Mouse (Mus musculus) adrenal gland, postnatal 25 days (tissue): ENCODE results near the gene Btnl10. TPM values are rescaled to one million over a fixed set of nuclear protein-coding genes. Genes with fewer than 3 reads are reported as not detected.

Experiments used
- DNase-seq: peaks from one replicate; pipeline ENCODE4 v3.0.0; 2021; ENCODE audit warnings: mixed read lengths
- microRNA-seq, 2 experiments: library from miRNA; unstranded; fragments of <30 nt; microRNA quantifications; one replicate each; pipeline ENCODE4 v1.2.0; 2021
- total RNA-seq: library from RNA; stranded (reverse); gene quantifications from 2 replicates; pipeline ENCODE4 v1.2.3, GENCODE M21; 2021

Gene Btnl10
- total RNA-seq, 1 experiment from 2014 or later = not detected

DNA sequence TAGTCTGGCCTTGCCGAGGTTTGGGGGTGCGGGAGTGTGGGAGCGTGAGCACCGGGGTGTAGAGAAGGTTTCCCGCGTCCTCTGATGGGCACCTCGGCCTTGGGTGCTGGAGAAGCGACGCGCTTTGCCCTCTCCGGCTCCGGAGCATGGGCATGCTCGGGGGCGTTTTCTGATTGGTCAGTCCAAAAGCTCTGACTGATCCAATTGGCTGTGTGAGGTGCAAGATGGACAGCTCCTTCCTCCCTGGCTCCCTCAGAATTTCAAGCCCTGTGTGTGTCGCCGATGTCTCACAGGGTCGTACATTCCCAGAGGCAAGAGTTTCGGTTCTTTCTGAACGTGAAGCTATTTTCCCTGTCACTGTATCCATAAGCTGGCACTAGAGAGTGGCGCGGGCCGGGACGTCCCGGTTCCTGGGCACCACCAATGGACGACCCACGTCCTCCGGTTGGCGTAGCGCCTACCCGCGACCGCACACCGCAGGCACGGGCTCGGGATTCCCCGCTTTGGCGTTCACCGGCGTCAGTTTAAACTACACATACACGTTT lies 42.3 kb downstream of the Btnl10 start:
- DNase-seq = peak; percentile 81

DNA sequence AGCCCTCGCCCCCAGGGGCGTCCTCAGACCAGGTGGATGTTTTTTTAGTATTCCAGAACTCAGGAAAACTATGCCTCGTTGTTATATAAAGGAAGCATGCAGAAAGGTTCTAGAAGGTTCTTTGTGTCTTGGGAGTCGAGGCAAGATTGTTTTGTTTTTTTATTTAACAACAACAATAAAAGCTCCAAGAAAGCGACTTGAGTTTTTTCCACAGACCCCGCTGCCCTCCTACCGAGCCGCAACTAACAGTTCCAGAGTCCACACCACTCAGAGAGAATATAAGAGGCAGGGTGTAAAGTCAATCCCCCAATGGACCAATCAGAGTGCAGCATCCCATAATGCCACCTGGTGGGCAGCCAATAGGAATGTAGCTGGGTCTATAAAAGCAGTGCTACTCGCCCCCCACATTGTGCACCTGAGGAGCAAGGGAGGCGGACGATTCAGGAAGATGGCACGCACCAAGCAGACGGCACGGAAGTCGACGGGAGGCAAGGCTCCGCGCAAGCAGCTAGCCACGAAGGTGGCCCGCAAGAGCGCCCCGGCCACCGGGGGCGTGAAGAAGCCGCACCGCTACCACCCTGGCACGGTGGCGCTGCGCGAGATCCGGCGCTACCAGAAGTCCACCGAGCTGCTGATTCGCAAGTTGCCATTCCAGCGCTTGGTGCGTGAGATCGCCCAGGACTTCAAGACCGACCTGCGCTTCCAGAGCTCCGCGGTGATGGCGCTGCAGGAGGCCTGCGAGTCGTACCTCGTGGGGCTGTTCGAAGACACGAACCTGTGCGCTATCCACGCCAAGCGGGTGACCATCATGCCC lies 43.9 kb downstream of the Btnl10 start:
- DNase-seq = no peak

- DNase-seq = peak; percentile 51
These were observed 45.8 kb downstream of the Btnl10 start for GRCm38 (mm10) chr11:58963543-58963942.

GRCm38 (mm10) chr11:58964216-58964615 lies 46.5 kb downstream of the Btnl10 start:
- DNase-seq = no peak

GRCm38 (mm10) chr11:58965001-58965760 lies 47.5 kb downstream of the Btnl10 start:
- DNase-seq = no peak

DNA sequence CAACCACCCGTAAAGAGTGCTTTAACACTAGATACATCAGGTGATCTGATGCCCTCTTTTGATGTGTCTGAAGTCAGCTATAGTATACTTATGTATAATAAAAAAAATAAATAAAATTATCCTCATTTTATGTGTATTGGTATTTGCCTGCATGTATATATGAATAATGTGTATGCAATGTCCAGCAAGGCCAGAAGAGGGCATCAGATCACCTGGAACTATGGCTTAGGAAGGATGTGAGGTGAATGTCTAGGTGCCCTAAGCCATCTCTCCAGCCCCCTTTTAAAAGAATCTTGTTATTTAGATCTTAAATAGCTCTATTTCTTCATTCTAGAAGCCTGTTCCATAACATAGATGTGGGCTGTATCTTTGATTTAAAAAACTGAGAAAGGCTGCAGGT lies 49.6 kb downstream of the Btnl10 start:
- no peak for DNase-seq

DNA sequence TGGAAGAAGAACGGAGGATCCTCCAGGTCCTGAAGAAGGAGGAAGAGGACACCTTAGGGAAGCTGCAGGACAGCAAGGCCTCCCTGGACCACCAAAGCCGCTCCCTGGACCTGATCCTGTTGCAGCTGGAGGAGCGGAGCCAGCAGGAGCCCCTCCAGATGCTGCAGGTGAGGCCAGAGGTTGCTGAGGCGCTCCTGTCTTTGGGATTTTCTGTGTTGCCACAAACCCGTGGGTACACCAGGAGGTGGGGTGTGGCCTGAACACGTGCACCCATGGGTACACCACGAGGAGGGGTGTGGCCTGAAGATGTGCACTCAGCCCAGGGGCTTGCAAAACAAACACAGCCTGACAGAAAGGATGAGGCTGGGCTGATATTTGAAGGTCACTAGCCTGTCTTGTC lies 50.8 kb downstream of the Btnl10 start:
- no peak for DNase-seq

DNA sequence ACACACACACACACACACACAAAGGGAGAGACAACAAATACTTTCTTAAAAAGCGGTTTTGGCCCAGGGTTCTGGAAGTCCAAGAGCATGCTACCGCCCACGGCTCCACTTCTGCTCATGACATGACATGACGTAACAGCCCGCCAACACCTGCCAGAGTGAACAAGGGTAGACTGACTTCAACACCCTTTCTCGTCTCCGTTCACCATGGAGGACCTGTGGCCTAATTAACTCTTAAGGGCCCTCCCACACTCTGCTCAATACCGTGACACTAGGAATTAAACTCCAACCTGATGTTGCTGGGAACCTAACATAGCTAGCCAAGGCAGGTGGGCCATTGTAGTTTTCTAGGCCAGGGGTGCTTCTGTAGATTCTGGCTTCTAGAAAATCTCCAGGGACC lies 51.3 kb downstream of the Btnl10 start:
- DNase-seq = no peak

DNA sequence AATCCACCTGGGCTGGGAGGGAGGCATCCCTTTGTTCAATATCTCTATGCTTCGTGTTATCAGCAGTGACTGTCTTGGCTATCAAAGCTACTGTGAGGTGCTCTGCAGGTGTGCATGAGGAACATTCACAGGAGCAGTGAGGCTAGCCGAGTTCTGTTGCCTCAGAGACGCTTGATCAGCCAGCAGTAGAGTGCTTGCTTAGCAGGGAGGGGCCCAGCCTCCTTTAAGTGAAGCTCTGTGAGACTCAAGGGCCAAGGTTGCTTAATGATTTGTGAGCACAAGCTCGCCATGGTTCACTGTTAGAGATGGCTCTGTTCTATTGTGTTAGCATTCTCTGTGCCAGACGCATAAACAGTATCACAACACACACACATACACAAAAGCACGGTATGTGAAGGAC lies 52.0 kb downstream of the Btnl10 start:
- DNase-seq = no peak

DNA sequence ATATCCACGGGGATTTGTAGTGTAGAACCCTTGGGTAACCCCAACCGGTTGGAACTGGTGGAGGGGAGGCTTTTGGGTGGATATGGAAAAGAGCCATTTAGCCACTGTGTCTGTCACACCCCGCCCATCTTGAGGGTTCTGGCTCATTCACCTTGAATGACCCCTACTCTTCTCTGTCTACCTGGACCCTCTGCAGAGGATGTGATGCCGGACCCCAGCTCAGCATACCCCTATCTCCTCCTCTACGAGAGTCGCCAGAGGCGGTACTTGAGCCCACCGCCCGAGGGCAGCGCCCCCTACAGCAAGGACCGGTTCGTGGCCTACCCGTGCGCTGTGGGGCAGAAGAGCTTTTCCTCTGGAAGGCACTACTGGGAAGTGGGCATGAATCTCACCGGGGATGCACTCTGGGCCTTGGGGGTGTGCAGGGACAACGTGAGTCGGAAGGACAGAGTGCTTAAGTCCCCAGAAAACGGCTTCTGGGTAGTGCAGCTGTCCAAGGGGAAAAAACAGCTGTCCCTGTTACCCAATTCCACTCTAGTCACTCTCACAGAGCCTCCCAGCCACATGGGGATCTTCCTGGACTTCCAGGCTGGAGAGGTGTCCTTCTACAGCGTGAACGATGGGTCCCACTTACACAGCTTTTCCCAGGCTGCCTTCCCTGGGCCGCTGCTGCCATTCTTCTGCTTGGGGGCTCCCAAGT lies 53.3 kb downstream of the Btnl10 start:
- DNase-seq = no peak

DNA sequence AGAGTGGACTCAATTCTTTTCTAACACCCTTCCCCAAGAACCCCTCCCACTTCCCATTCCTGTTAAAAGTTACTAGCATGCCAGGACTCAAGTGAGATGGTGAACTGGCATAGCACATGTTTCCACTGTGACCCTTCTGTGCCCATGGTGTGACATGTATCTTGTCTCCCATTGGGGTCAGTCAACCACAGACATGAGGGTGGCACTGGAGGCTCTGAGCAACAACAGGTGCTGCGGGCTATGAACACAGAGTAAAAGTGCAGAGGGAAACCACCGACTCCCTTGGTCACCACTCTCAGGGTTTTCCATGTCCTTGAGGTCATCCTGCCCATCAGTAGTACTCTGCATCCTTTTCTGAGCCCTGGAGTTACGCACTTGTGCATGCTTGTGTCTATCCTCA lies 54.1 kb downstream of the Btnl10 start:
- no peak for DNase-seq

DNA sequence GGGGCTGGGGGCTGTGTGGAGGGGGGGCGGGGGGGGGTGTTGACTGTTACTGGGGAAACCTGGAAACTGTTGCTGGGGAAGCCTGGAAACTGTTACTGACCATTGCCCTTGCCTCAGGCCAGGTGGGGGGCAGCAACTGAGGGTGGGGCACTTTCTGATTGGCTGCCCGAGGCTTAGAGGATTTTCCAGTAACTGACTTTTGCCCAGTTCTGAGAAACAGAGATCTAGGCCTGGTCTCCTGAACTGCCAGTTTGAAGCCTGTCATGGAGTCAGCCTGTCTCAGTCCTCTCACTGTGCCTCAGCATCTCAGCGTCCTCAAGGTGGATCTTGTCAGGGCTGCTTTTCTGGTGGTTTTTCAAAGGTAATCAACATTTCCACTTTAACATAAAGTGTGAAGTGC lies 56.7 kb downstream of the Btnl10 start:
- DNase-seq = no peak

Small RNAs within 50 kb of the gene (microRNA-seq; reads per million reads assigned to microRNA genes)
- 0 to 0.36 reads per million in 2 experiments for gene Gm44313

Other genes starting within 250 kb of the Btnl10 start
- gene Olfr320, start 236.8 kb upstream of the Btnl10 start, total RNA-seq = not detected in 2 replicates
- not detected in 2 replicates for gene Olfr319, start 218.7 kb upstream of the Btnl10 start, total RNA-seq
- gene Olfr318, start 193.9 kb upstream of the Btnl10 start, total RNA-seq = not detected in 2 replicates
- gene Olfr317, start 178.7 kb upstream of the Btnl10 start, total RNA-seq = not detected in 2 replicates
- not detected in 2 replicates for gene Olfr316, start 165.2 kb upstream of the Btnl10 start, total RNA-seq
- gene Olfr315, start 144.7 kb upstream of the Btnl10 start, total RNA-seq = not detected in 2 replicates
- gene Olfr314, start 135.0 kb upstream of the Btnl10 start, total RNA-seq = not detected in 2 replicates
- 3.3 and 4.5 TPM in 2 replicates for gene Fam183b, start 115.9 kb upstream of the Btnl10 start, total RNA-seq
- gene Olfr313, start 102.9 kb upstream of the Btnl10 start, total RNA-seq = not detected in 2 replicates
- gene Olfr312, start 88.7 kb upstream of the Btnl10 start, total RNA-seq = not detected in 2 replicates
- gene Olfr311, start 78.7 kb upstream of the Btnl10 start, total RNA-seq = not detected in 2 replicates
- 8.4 and 9.3 TPM in 2 replicates for gene Gm12258, start 70.8 kb upstream of the Btnl10 start, total RNA-seq
- 8.0 and 8.8 TPM in 2 replicates for gene 2810021J22Rik, start 50.7 kb upstream of the Btnl10 start, total RNA-seq
- gene Zfp39, start 13.7 kb upstream of the Btnl10 start, total RNA-seq = 4.9 and 6.3 TPM in 2 replicates
- gene Rnf187, start 21.0 kb downstream of the Btnl10 start, total RNA-seq = 154 and 161 TPM in 2 replicates
- 8.5 and 9.6 TPM in 2 replicates for gene Hist3h2ba, start 31.0 kb downstream of the Btnl10 start, total RNA-seq
- gene Hist3h2a, start 36.8 kb downstream of the Btnl10 start, total RNA-seq = 21.2 and 25.6 TPM in 2 replicates
- 0.21 TPM in 1 of 2 replicates, not detected in the other for gene Trim17, start 36.8 kb downstream of the Btnl10 start, total RNA-seq
- gene Trim11, start 60.2 kb downstream of the Btnl10 start, total RNA-seq = 30.0 and 30.1 TPM in 2 replicates
- 0.95 and 1.0 TPM in 2 replicates for gene Obscn, start 218.5 kb downstream of the Btnl10 start, total RNA-seq
- 17.9 and 18.1 TPM in 2 replicates for gene Iba57, start 245.8 kb downstream of the Btnl10 start, total RNA-seq